Mouse (Mus musculus): ENCODE results near the gene Tspan31.

The Tspan31 gene

DNA sequence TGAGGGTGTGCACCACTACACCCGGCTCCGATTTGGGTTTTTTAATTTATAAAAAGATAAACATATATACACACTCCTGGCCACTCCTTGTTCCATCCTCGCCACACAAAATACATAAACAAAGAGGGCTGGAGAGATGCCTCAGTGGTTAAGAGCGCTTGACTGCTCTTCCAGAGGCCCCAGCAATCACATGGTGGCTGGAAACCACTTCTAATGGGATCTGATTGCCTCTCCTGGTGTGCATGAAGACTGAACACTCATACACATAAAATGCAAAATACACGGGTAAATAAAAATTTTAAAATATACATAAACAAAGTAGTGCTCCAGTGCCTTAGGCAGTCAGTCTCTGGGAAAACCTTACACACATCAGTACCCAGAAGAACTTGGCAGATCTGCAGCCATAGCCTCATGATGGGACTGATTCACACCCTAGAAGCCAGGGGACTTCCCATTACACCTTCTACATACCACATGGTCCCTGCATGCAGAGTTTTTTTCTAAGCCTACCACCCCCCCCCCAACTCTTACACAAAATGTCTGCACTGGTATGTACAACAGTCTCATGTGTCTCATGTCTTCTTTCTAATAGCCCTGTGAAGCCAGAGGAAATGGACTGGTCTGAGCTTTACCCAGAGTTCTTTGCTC lies 27.5 kb downstream of the Tspan31 start:
- ChIA-PET CTCF (interaction anchor here in 3 of 4 experiments (0.7 to 3.9 kb wide), 7 partner anchors 15 to 270 kb away, joined by 3 to 26 read pairs (median 4); partner anchors contain the start of genes Cdk4 (in 1 of the 3) and Mars (in 1 of the 3)), POLR2A (interaction anchor here (0.6 to 3.2 kb wide), 16 partner anchors 10 to 284 kb away, joined by 3 to 18 read pairs (median 3); partner anchors contain the start of genes Agap2 (in 1 of the 4) and Cdk4 (in 1 of the 4))

- ChIA-PET CTCF (interaction anchor here in 3 of 4 experiments (0.6 to 3.9 kb wide), 9 partner anchors 12 to 270 kb away, joined by 3 to 26 read pairs (median 3); partner anchors contain the start of genes B4galnt1 (in 1 of the 3), Cdk4 (in 1 of the 3), Mars (in 1 of the 3) and Tsfm (in 1 of the 3)), POLR2A (interaction anchor here (0.6 to 3.2 kb wide), 38 partner anchors 10 to 1690 kb away, joined by 3 to 18 read pairs (median 3); partner anchors contain the start of genes Cdk4 (in 3 of the 4), Agap2 (in 1 of the 4), March9 (in 1 of the 4) and Tsfm (in 1 of the 4))
Measured at GRCm38 (mm10) chr10:127041774-127042338, 28.2 kb downstream of the Tspan31 start.

DNA sequence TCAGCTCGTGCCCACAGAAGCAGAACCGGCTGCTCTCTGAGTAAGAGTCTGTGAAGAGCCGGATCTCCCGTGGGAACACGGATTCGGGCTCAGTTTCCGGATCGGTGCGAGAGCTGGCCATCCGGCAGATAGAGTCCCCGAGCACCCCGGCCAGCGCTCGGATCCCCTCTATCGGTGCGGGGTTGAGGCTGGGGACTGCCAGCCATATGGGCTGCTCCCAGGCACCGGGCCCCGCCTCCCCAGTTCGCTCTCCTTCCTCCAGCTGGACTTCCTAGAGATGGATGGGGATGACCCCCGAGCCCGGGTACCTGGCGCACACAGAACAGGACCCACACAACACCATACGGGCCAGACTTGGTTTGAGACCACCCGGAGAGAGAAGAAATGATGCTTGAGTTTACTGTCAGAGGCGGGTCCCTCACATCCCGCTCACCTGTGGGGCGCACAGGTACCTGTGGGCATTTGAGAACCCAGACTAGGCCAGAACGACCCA lies 28.7 kb downstream of the Tspan31 start, which contains the start of the genes Mettl1 and Eef1akmt3:
Mettl1 (plus strand) TSS at position 141 of the 493 bp plus-strand sequence.
Eef1akmt3 (minus strand) TSS at position 240 of the 493 bp plus-strand sequence.
- POLR2A ChIA-PET: interaction anchor here (0.6 to 3.2 kb wide), 41 partner anchors 10 to 1690 kb away, joined by 3 to 18 read pairs (median 4); partner anchors contain the start of genes Cdk4 (in 3 of the 4), March9 (in 1 of the 4) and Tsfm (in 1 of the 4)
- CTCF ChIA-PET: interaction anchor here in 3 of 4 experiments (0.6 to 3.9 kb wide), 10 partner anchors 11 to 124 kb away, joined by 3 to 26 read pairs (median 3); partner anchors contain the start of genes Tsfm (in 2 of the 3), B4galnt1 (in 1 of the 3) and Cdk4 (in 1 of the 3)

- ChIA-PET CTCF (interaction anchor here (0.5 to 3.9 kb wide), 12 partner anchors 8 to 473 kb away, joined by 3 to 26 read pairs (median 4); partner anchors contain the start of genes Cdk4 (in 1 of the 4), Cyp27b1 (in 1 of the 4) and Tsfm (in 1 of the 4)), POLR2A (interaction anchor here (0.6 to 3.2 kb wide), 32 partner anchors 9 to 1691 kb away, joined by 3 to 18 read pairs (median 4); partner anchors contain the start of genes Cdk4 (in 2 of the 4) and Tsfm (in 1 of the 4))
Measured at GRCm38 (mm10) chr10:127040569-127041214, 29.4 kb downstream of the Tspan31 start.

GRCm38 (mm10) chr10:127037641-127038040 lies 32.4 kb downstream of the Tspan31 start:
- CTCF ChIA-PET: interaction anchor here in 1 of 4 experiments (0.9 kb wide), 1 partner anchor 20 kb away, joined by 4 read pairs; no protein-coding TSS in a partner anchor
- POLR2A ChIA-PET: interaction anchor here (0.6 to 1.5 kb wide), 4 partner anchors 9 to 134 kb away, joined by 3 to 4 read pairs (median 3); no protein-coding TSS in a partner anchor

GRCm38 (mm10) chr10:127036273-127036672 lies 33.8 kb downstream of the Tspan31 start:
- CTCF ChIA-PET: interaction anchor here in 1 of 4 experiments (0.5 kb wide), 1 partner anchor 187 kb away, joined by 4 read pairs; no protein-coding TSS in a partner anchor
- POLR2A ChIA-PET: no interaction called here

- CTCF ChIA-PET: interaction anchor here in 1 of 4 experiments (0.7 kb wide), 1 partner anchor 85 kb away, joined by 3 read pairs; no protein-coding TSS in a partner anchor
- POLR2A ChIA-PET: interaction anchor here in 1 of 4 experiments (1.2 kb wide), 2 partner anchors 15 to 117 kb away, joined by 3 to 5 read pairs; no protein-coding TSS in a partner anchor
Measured at GRCm38 (mm10) chr10:127033301-127033741, 36.7 kb downstream of the Tspan31 start.

DNA sequence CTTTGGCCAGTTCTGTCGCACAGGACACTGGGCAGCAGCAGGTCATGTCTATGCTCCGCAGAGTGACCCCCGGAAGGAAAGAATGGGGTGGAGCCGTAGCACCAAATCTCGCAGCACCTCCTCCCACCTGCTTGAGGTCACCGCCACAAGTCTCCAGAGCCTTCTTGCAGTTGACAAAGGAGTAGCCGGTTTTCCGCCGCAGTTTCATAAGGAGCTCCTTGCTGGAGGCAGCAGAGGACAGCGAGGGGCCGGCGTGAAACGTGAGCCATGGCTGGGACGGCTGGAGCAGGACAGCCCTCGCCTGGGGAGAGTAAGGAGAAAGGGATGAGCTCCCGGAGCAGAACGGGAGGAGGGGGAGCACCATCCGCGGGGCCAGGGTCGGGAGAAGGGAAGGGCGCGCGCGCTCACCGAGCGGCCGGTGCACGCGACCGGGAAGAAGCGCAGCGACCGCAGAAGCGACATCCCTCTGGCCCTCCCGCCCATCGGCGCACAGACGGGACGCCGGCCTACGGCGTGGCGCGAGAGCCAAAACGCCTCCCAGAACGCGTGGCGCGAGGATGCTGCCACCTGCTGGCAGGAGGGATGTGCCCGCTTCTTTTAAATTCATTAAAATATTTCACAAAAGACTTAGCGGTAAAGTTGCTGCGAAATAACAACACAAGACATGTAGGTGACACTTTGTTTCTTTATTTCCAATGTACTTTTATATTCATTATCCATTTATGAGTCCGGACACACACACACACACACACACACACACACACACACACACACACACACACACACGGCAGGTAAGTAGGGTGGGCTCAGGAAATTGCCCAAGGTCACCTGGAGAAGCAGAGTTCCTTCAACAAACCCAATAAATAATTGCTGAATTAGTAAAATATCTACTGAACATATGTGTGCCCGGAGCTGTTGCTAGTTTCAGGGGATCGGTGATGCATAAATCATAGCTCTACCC lies 39.4 kb downstream of the Tspan31 start, which contains the start of gene Tsfm:
Tsfm (minus strand) TSS at position 505 of the 961 bp plus-strand sequence.
- ChIA-PET POLR2A (interaction anchor here in 3 of 4 experiments (0.6 to 1.9 kb wide), 20 partner anchors 9 to 169 kb away, joined by 3 to 7 read pairs (median 3); partner anchors contain the start of genes Eef1akmt3 (in 3 of the 3), Cdk4 (in 2 of the 3) and Mettl1 (in 2 of the 3)), CTCF (interaction anchor here (0.5 to 1.4 kb wide), 15 partner anchors 10 to 1920 kb away, joined by 3 to 8 read pairs (median 3); partner anchors contain the start of genes Agap2 (in 1 of the 4) and Eef1akmt3 (in 1 of the 4))

DNA sequence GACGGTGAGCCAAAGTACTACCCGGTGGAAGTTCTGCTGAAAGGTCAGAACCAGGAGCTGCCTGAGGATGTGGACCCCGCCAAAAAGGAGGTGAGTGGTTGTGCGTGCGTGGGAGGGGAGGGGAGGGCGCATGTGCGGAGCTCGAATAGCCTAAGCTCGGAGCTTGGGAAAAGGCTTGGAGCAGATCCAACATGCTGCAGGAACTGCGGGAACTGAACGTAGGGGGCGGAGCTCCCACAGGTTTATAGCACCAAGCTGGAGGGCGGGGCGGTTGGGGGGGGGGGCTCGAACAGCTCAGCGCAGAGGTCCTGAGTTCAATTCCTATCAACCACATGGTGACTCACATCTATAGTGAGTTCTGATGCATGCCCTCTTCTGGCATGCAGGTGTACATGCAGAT lies 51.6 kb downstream of the Tspan31 start:
- CTCF ChIA-PET: interaction anchor here in 3 of 4 experiments (0.5 to 1.5 kb wide), 7 partner anchors 15 to 512 kb away, joined by 3 to 17 read pairs (median 4); no protein-coding TSS in a partner anchor
- POLR2A ChIA-PET: interaction anchor here in 3 of 4 experiments (0.5 to 2.5 kb wide), 12 partner anchors 9 to 1694 kb away, joined by 3 to 9 read pairs (median 3); partner anchors contain the start of gene Tsfm (in 1 of the 3)
